Mouse (Mus musculus) urinary bladder, postnatal 10 days (tissue): ENCODE measurements around the gene Mien1.

Experiments
- DNase-seq: peaks from one replicate; pipeline ENCODE4 v3.0.0; 2022; ENCODE audit warnings: low spot score

Gene Mien1

GRCm38 (mm10) chr11:98426592-98426991 lies 12.2 kb downstream of the Mien1 start:
- no peak for DNase-seq

- DNase-seq: no peak
Observed at GRCm38 (mm10) chr11:98418939-98419547, 19.7 kb downstream of the Mien1 start.

DNA sequence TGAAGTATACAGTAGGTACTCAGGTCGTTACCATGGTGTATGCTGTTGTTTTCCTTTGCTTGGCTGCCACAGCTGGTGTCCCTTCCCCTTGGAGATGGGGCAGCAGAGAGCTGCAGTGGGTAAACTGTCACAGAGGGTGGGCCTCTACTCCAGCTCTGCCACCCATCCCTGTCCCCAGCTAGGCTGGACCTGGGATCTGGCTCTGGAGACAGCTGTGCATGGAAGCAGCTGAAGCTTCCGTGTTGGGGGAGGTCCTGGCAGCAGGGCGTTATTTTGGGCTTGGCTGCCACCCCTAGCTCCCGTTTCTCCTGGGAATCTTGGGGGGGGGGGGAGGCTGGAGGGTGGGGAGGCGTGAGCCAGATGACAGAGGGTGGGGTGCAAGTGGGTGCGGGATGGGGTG lies 20.5 kb downstream of the Mien1 start:
- DNase-seq: no peak

- no peak for DNase-seq
Observed at GRCm38 (mm10) chr11:98417074-98417473, 21.7 kb downstream of the Mien1 start.

GRCm38 (mm10) chr11:98414162-98414561 lies 24.6 kb downstream of the Mien1 start:
- no peak for DNase-seq

DNA sequence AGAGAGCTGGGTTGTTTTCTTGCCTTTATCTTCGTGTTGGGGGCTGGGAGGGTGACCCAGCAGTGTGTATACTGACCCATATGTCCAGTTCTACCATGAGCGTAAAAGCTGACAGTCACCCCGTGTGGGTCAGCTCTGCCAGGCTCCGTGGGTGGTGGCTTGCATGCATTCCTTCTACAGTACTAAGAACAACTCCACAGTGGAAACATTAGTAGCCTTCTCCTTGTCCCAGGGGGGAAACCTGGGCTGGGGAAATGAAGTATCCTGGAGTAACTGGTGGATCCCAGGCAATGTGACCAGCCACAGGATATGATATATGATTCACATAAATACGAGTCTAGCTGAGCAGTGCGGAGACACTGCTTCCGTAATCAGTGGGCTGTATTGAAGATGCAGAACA lies 25.1 kb downstream of the Mien1 start:
- DNase-seq: no peak

GRCm38 (mm10) chr11:98412797-98413301 lies 25.9 kb downstream of the Mien1 start:
- no peak for DNase-seq

- DNase-seq: peak; percentile 38
Observed at GRCm38 (mm10) chr11:98412273-98412796, 26.5 kb downstream of the Mien1 start, which contains the start of gene Erbb2. TSS of gene Erbb2 (plus strand) at chr11:98412470.

DNA sequence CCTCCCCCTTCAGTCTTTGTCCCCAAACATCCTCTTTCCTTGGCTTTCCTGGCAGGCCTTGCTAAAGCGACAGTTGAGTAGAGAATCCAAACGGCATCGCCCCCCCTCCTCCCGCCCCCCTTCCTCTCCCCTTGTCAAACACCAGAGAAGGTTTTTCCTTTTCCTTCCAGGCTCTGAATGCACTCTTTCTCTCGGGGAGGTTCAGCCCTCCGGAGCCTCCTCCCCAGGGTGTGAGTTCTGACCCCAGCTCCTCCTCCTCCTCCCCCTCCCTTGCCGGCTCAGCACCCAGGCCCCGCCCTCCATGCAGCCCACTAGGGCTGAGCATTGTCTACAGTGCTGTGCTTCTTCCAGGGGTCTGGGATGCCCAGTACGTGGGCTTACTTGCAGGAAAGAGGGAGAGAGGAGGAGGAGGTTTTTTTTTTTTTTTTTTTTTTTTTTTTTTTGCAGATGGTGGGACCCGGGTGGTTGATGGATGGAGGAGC lies 29.4 kb downstream of the Mien1 start:
- no peak for DNase-seq

GRCm38 (mm10) chr11:98408872-98409271 lies 29.9 kb downstream of the Mien1 start:
- no peak for DNase-seq

DNA sequence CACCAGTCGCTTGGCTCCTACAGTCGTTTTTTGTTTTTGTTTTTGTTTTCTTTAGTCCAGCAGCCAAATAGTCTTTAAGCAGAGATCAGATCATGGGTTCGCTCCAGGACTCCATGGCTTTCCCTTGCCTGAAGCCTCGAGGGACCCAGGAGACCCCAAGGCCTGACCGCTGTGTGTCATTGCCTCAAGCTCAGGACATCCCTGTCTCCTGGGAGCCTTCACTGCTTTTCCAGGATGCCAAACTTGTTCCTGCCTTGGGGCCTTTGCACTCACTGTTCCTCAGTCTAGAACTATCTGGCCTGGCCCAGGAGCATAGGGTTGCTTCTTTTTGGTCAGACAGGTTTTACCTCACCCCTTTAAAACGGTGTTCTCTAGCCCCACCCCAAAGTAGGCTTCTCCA lies 32.2 kb downstream of the Mien1 start:
- no peak for DNase-seq

DNA sequence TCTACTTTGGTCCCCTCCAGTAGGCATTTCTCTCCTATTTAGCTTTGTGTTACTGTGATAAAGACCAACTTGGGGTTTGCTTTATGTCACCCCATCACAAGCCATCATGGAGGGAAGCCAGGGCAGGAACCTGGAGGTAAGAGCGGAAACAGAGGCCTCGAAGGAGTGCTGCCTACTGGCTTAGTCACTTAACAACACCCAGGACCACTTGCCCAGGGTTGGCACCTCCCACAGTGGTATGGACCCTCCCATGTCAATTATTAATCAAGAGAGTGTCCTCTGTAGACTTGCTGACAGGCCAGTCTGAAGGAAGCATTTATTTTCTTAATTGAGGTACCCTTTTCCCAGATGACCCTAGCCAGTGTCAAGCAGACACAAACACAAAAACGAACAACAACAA lies 38.0 kb downstream of the Mien1 start:
- DNase-seq: no peak

DNA sequence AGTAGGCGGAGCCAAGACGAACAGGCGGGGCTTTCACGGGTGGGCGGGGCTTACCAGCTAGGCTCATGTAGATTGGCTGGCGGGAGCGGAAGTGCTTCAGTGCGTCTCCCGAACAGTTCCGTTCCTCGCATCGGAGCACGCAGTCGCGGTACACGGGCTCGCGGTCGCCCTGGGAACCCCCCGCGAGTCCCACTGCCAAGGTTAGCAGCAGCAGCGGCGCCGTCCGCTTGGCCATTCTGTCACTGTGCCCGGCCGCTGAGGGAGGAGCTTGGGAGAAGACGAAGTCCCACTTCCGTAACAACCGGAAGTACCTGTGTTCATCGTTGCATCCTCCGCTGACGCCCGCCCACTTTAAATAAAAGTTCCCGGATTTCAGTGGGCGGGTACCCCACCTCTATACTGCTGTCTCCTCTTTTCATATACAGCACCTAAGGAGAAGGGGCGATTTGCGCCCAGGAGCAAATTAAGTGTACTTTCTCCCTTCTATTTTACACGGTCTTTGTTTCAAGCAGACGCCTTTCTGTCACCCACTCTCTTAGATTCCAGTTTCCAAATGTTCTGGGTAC lies 38.5 kb downstream of the Mien1 start, which contains the start of gene Pgap3:
Gene Pgap3 (minus strand): TSS at position 330 of the 566 bp plus-strand sequence.
- DNase-seq: peak; percentile 39

- DNase-seq: no peak
Observed at GRCm38 (mm10) chr11:98397946-98398345, 40.8 kb downstream of the Mien1 start.

GRCm38 (mm10) chr11:98395041-98395440 lies 43.8 kb downstream of the Mien1 start:
- DNase-seq: no peak

DNA sequence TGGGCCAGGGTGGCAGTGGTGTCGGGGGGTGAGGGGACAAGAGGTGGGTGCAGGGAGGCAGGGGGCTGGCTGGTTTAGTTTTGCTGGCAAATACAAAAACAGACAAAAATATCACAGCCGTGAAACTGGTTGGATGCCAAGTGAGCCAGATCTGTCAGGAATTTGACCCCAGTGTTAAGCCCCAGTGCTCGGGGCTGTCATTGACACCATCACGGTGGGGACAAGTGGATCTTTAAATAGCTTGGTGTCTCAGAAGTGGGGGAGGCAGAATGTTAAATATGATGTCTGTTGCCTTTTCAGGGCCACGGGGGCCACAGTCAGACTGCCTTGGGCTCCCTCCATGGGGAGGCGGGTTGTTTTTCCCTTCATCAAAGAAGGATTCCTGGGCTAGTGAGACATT lies 44.5 kb downstream of the Mien1 start:
- no peak for DNase-seq

DNA sequence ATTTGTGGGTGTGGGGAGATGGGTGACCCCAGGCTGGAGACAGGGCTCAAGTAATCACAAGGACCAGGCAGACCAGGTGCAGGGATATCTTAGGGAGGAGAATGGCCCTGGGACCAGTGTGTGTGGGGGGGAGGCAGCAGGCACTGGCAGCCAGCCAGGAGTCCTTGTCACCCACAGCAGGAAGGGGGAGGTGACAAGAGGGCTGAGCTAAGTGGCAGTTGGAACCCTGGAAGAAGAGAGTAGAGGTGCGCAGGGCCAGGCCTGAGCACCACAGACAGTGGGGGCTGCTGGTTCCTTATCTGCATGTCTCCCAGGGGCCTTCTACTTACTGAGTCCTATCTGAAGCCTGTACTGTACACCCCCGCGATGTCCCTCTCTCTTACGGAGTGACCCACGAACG lies 45.5 kb downstream of the Mien1 start:
- DNase-seq: no peak

- DNase-seq: no peak
Observed at GRCm38 (mm10) chr11:98392645-98393044, 46.1 kb downstream of the Mien1 start.

- DNase-seq: no peak
Observed at GRCm38 (mm10) chr11:98392034-98392433, 46.8 kb downstream of the Mien1 start.

DNA sequence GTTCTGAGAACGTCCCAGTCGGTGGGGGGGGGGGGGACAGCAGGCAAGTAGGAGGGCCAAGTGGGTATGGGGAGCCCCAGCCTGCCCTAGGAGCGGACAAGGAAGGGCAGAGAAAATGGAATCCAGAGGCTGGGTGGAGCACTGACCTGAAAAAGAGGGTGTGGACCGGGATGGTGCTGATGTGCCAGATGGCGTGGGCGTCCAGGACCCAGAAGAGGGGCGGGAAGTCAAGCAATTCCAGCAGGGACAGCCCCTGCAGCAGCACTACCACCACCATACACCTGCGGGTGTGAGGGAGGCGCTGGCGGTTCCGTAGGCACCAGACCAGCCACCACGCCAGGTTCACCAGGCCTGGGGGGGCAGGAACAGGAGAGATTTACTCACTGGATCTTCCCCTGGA lies 48.6 kb downstream of the Mien1 start:
- DNase-seq: no peak

- DNase-seq: no peak
Observed at GRCm38 (mm10) chr11:98389221-98389780, 49.5 kb downstream of the Mien1 start.

DNA sequence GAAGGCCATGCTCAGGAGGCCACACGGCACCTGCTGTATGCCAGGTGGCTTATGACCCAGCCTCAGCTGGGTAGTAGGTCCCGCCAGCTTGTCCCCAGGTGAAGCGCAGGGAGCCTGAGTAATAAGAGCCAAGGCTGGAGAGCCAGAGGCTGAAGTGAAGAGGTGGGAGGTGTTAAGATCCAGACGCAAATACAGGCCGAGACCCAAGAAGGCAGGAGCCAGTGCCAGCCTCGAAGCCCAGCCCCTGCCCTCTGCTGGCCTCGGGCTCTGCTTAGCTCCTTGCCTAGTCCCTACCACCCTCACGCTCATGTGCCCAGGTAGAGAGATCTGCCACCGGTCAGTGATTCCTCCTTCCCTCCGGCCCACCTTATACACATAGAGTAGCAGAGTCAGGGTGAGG lies 50.5 kb downstream of the Mien1 start:
- no peak for DNase-seq
